Mouse (Mus musculus) Patski (cell line): Measurements from ENCODE around the gene Msl1. TPM values are rescaled to one million over a fixed set of nuclear protein-coding genes. Genes with fewer than 3 reads are reported as not detected.
A peak's percentile ranks its signal among the peaks of the same experiment; 100 is the strongest.
"Not testable (repeated sequence)": the region's sequence is repeated elsewhere in the genome, so short reads cannot be mapped to it uniquely, and the experiment has no call there.

ENCODE experiments used
- ATAC-seq: fragments of 100-300 bp; one replicate; pipeline ENCODE4 v1.8.0; 2021
- CTCF ChIA-PET: fragments of 350-600 bp; sonication (Branson Sonifier 250); formaldehyde crosslinking; loops from one replicate; lab custom pipeline; 2022; ENCODE audit warnings: inconsistent platforms; lab: Charles Lee
- POLR2A ChIA-PET: fragments of 350-600 bp; sonication (Branson Sonifier 250); formaldehyde crosslinking; loops from one replicate; lab custom pipeline; 2022; ENCODE audit warnings: antibody characterized with exemption, inconsistent platforms; lab: Charles Lee
- DNase-seq: peaks from one replicate; pipeline ENCODE4 v3.0.0-alpha.2; 2011; ENCODE audit warnings: low read depth, low spot score
- H3K27me3 ChIP-seq: fragments of 371-371 bp; one replicate; pipeline ENCODE4 v1.5.1; 2021
- CTCF ChIP-seq: fragments of 100-300 bp; IDR thresholded peaks from one replicate; pipeline ENCODE4 v1.5.1; 2021
- in situ Hi-C: fragments of 300-500 bp; cut with MboI; formaldehyde crosslinking; loops from 3 replicates; pipeline ENCODE4 v1.11.1; 2018; ENCODE audit warnings: low pct_unique_long_range_greater_than_20kb, mixed read lengths
- polyA plus RNA-seq: library from polyadenylated mRNA; unstranded; gene quantifications from one replicate; pipeline ENCODE4 v1.2.3, GENCODE M21; 2021

Msl1 gene
- polyA plus RNA-seq, 1 experiment from 2014 or later: 69.9 TPM

- POLR2A ChIA-PET: interaction anchor here (0.7 to 2.5 kb wide), 4 partner anchors 9 to 1536 kb away, joined by 3 to 20 read pairs (median 10); partner anchors contain the start of gene Msl1
Observed at GRCm38 (mm10) chr11:98808417-98808816, 13.1 kb downstream of the Msl1 start.

GRCm38 (mm10) chr11:98809457-98810290 lies 14.4 kb downstream of the Msl1 start:
- ATAC-seq (peak; percentile 80), DNase-seq (peak; percentile 81)
- TF ChIP-seq CTCF: peak; percentile 73
- ChIA-PET CTCF (interaction anchor here (1.0 to 3.1 kb wide), 5 partner anchors 11 to 112 kb away, joined by 3 to 13 read pairs (median 5); partner anchors contain the start of gene Csf3), POLR2A (interaction anchor here (0.6 to 2.5 kb wide), 4 partner anchors 10 to 26 kb away, joined by 3 to 20 read pairs (median 10); partner anchors contain the start of gene Msl1)
- no peaks in the 10 kb centered on the region for H3K27me3 ChIP-seq
- in situ Hi-C loops: no loop called here

More at GRCm38 (mm10) chr11:98808417-98808816, 13.1 kb downstream of the Msl1 start:
- DNase-seq (no peak), ATAC-seq (no peak)
- CTCF ChIA-PET: interaction anchor here (1.4 to 3.1 kb wide), 5 partner anchors 10 to 110 kb away, joined by 3 to 13 read pairs (median 5); no protein-coding TSS in a partner anchor
- H3K27me3 ChIP-seq: no peaks in the 10 kb centered on the region
- in situ Hi-C loops: no loop called here
- TF ChIP-seq CTCF: no peak

DNA sequence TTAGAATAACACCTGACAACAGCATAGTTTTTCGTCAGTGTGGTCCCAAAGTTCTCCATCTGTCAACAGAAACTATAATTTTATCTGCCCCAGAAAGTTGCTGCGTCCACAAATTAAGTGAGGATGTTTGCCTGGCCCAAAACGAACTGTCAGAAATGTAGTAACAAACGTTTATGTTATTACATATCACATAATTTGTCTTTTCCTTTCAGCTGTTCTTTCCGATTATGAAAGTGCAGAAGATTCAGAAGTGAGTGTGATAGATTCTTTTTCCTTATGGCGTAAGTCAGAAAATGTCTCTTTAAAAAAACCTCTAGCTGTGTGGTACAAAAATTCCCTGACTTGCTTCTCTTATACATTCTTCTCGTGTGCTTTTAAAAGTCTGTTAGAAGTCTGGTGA lies 15.4 kb downstream of the Msl1 start:
- CTCF ChIA-PET: no interaction called here
- no peak for TF ChIP-seq CTCF
- H3K27me3 ChIP-seq: no peaks in the 10 kb centered on the region
- in situ Hi-C loops: no loop called here
- no peak for DNase-seq
- POLR2A ChIA-PET: no interaction called here
- ATAC-seq: no peak

DNA sequence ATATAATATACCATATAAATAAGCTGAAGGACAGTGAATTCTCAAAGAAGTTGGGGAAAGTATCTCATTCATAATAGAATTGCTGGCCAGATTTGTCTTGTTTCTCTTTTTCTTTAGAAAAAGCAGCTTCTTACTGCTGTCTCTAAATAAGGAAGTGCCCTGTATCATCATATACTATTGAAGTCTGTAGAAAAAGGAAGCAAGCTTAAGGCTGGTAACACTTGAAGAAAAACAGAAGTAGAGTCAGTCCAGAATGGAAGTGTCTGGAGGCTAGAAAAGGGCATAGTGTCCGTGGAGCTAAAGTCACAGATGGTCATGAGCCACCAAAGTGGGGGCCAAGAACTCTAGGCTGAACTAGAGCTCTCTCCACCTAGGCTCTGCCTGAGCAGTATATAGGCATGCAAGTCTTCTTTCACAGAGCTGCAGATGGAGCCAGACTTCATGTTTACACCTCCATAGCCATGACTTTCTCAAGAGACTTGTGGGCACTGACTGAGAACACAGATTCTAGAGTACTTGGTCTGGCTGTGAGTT lies 21.5 kb downstream of the Msl1 start:
- POLR2A ChIA-PET: no interaction called here

DNA sequence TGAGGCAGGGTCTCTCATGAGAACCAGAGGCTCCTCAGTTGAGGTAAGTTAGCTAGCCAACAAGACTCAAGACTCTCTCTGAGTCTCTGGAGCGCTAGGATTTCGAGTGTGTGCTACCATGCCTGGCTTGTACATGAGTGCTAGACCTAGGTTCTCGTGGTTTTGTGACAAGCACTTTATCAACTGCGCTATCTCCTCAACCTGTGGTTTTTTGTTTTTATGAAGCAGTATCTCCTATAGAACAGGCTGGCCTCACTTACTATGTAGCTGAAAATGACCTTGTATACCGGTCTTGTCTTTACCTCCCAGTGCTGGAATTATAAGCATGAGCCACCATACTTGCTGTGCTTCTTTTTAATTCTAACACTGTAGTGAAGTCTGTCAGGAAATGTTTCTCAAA lies 25.7 kb downstream of the Msl1 start:
- no peaks in the 10 kb centered on the region for H3K27me3 ChIP-seq
- ATAC-seq (no peak), DNase-seq (no peak)
- no peak for TF ChIP-seq CTCF
- ChIA-PET CTCF (interaction anchor here (2.0 kb wide), 1 partner anchor 34 kb away, joined by 6 read pairs; no protein-coding TSS in a partner anchor), POLR2A (no interaction called here)
- in situ Hi-C loops: no loop called here

More for the DNA sequence above, 21.5 kb downstream of the Msl1 start:
- in situ Hi-C loops: no loop called here
- CTCF ChIA-PET: no interaction called here
- ATAC-seq: no peak
- DNase-seq: no peak
- TF ChIP-seq CTCF: no peak
- no peaks in the 10 kb centered on the region for H3K27me3 ChIP-seq

DNA sequence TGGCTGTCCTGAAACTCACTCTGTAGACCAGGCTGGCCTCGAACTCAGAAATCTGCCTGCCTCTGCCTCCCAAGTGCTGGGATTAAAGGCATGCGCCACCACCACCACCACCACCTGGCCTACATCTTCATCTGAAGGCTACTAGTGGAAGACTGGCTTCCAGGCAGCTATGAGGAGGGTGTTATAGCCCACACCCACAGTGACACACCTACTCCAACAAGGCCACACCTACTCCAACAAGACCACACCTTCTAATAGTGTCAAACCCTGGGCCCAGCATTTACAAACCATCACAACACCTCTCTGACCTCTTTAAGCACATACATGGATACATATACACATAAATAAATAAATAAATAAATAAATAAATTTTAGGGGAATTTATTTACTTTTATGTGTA lies 30.8 kb downstream of the Msl1 start:
- ATAC-seq, POLR2A ChIA-PET, CTCF ChIA-PET, in situ Hi-C loops, H3K27me3 ChIP-seq, DNase-seq: not testable (repeated sequence)

GRCm38 (mm10) chr11:98827877-98828276 lies 32.6 kb downstream of the Msl1 start:
- in situ Hi-C loops: no loop called here
- ChIA-PET CTCF (no interaction called here), POLR2A (no interaction called here)
- ATAC-seq (no peak), DNase-seq (no peak)
- no peak for TF ChIP-seq CTCF
- H3K27me3 ChIP-seq: no peaks in the 10 kb centered on the region

DNA sequence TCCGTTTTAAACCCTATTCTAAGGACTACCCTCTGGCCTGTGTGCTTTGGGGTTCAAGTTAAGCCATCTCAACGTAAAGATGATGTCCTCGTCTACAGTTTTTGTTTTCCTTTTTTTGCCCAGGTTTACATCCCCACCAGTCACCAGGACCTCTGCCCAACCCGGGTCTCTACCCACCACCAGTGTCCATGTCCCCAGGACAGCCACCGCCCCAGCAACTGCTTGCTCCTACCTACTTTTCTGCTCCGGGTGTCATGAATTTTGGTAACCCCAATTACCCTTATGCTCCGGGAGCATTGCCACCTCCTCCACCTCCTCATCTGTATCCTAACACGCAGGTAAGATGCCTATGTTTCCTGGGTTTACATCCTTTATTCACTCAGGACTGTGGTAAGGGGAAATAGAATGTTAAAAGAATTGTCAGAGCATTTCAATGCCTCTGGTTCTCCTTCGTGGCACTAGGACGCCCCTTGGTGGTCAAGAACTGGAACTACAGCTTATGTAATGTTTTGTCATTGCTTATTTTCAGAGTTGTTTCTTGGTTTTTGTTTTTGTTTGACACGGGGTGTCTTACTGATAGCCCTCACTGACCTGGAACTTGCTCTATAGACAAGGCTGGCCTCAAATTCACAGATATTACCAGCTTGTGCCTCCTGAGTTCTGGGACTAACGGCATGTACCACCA lies 33.9 kb downstream of the Msl1 start:
- DNase-seq (no peak), ATAC-seq (no peak)
- CTCF ChIA-PET: interaction anchor here (1.0 to 1.6 kb wide), 7 partner anchors 10 to 118 kb away, joined by 3 to 5 read pairs (median 5); no protein-coding TSS in a partner anchor
- no peaks in the 10 kb centered on the region for H3K27me3 ChIP-seq
- in situ Hi-C loops: no loop called here
- POLR2A ChIA-PET: no interaction called here
- TF ChIP-seq CTCF: peak; percentile 76

DNA sequence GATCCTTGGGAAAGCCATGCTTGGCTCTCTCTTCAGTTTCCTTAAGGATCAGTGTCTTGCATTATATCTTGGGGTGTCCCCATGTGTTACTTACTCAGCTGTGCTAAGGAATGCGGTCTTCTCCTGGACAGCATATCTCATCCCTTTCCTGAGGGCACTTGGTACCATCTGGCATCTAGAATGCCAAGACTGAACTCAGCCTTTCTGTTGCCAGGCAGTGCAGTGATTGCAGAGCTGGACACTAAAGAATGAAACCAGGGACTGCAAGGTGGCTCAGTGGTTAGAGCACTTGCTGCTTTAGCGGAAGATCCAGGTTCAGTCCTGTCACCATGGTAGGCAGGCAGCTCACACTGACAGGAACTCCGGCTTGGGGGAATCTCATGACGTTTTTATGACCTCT lies 34.6 kb downstream of the Msl1 start:
- no peak for TF ChIP-seq CTCF
- POLR2A ChIA-PET: no interaction called here
- CTCF ChIA-PET: interaction anchor here (0.6 to 1.6 kb wide), 8 partner anchors 10 to 119 kb away, joined by 3 to 5 read pairs (median 4); no protein-coding TSS in a partner anchor
- in situ Hi-C loops: no loop called here
- no peaks in the 10 kb centered on the region for H3K27me3 ChIP-seq
- DNase-seq (no peak), ATAC-seq (no peak)

- ATAC-seq: no peak
Observed at GRCm38 (mm10) chr11:98835296-98835695, 40.0 kb downstream of the Msl1 start.

More at GRCm38 (mm10) chr11:98835296-98835695, 40.0 kb downstream of the Msl1 start:
- TF ChIP-seq CTCF: no peak
- in situ Hi-C loops: no loop called here
- ChIA-PET POLR2A (interaction anchor here (0.6 to 0.7 kb wide), 2 partner anchors 16 to 26 kb away, joined by 4 to 5 read pairs; no protein-coding TSS in a partner anchor), CTCF (no interaction called here)
- no peak for DNase-seq
- H3K27me3 ChIP-seq: no peaks in the 10 kb centered on the region
